Mouse (Mus musculus): ENCODE data around the gene Nln.
A peak's percentile ranks its signal among the peaks of the same experiment; 100 is the strongest.

Nln gene

GRCm38 (mm10) chr13:104018466-104019076 lies 90.8 kb downstream of the Nln start:
- DNase-seq (ENCODE audit: low read depth, low spot score), result no peak

- DNase-seq (ENCODE audit: low read depth, low spot score), result no peak
Measured at GRCm38 (mm10) chr13:104015246-104016105, 93.9 kb downstream of the Nln start.

- no peak for DNase-seq (ENCODE audit: low read depth, low spot score)
Measured at GRCm38 (mm10) chr13:104014038-104014437, 95.4 kb downstream of the Nln start.

GRCm38 (mm10) chr13:104013380-104013779 lies 96.0 kb downstream of the Nln start:
- no peak for DNase-seq (ENCODE audit: low read depth, low spot score)

GRCm38 (mm10) chr13:104012214-104012833 lies 97.1 kb downstream of the Nln start:
- DNase-seq (ENCODE audit: low read depth, low spot score), result no peak

GRCm38 (mm10) chr13:104011289-104011688 lies 98.1 kb downstream of the Nln start:
- no peak for DNase-seq (ENCODE audit: low read depth, low spot score)

GRCm38 (mm10) chr13:104005231-104005845 lies 104.1 kb downstream of the Nln start:
- no peak for DNase-seq (ENCODE audit: low read depth, low spot score)

- DNase-seq (ENCODE audit: low read depth, low spot score), result no peak
Measured at GRCm38 (mm10) chr13:103994085-103994455, 115.3 kb downstream of the Nln start.

GRCm38 (mm10) chr13:103993142-103994084 lies 116.0 kb downstream of the Nln start:
- no peak for DNase-seq (ENCODE audit: low read depth, low spot score)

GRCm38 (mm10) chr13:103986660-103987059 lies 122.8 kb downstream of the Nln start:
- DNase-seq (ENCODE audit: low read depth, low spot score), result peak; percentile 46

- no peak for DNase-seq (ENCODE audit: low read depth, low spot score)
Measured at GRCm38 (mm10) chr13:103985510-103986278, 123.7 kb downstream of the Nln start.

GRCm38 (mm10) chr13:103982376-103982775 lies 127.0 kb downstream of the Nln start:
- no peak for DNase-seq (ENCODE audit: low read depth, low spot score)

- no peak for DNase-seq (ENCODE audit: low read depth, low spot score)
Measured at GRCm38 (mm10) chr13:103980414-103980813, 129.0 kb downstream of the Nln start.

- DNase-seq (ENCODE audit: low read depth, low spot score), result no peak
Measured at GRCm38 (mm10) chr13:103978286-103978866, 131.0 kb downstream of the Nln start.

GRCm38 (mm10) chr13:103977844-103978243 lies 131.6 kb downstream of the Nln start:
- no peak for DNase-seq (ENCODE audit: low read depth, low spot score)

GRCm38 (mm10) chr13:103976181-103976724 lies 133.2 kb downstream of the Nln start:
- DNase-seq (ENCODE audit: low read depth, low spot score), result no peak

- no peak for DNase-seq (ENCODE audit: low read depth, low spot score)
Measured at GRCm38 (mm10) chr13:103975101-103975500, 134.3 kb downstream of the Nln start.

GRCm38 (mm10) chr13:103973977-103974376 lies 135.4 kb downstream of the Nln start:
- DNase-seq (ENCODE audit: low read depth, low spot score), result no peak

Measured in brain, embryonic 18.5 days (tissue).